Mouse (Mus musculus): ENCODE data around the gene Kat6b. TPM values are rescaled to one million over a fixed set of nuclear protein-coding genes. Genes with fewer than 3 reads are reported as not detected.
"Not testable (repeated sequence)": the region's sequence is repeated elsewhere in the genome, so short reads cannot be mapped to it uniquely, and the experiment has no call there.

The Kat6b gene
- polyA plus RNA-seq, 1 experiment from 2014 or later = 7.2 TPM

DNA sequence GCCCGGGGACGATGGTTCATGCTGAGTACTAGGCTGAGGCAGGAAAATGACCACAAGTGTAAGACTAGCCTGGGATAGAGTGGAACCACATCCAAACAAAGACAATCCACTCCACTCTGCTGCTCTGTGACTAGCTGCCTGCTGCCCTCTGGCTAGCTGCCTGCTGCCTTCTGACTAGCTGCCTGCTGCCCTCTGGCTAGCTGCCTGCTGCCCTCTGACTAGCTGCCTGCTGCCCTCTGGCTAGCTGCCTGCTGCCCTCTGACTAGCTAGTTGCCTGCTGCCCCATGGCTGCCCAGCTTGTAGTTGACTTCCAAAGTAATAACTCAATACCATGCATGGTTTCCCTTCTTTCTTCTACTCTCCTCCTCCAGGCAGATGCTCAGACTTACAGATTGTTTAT is 4.1 kb upstream of the Kat6b start:
- DNase-seq (ENCODE audit: low spot score) (no peak), ATAC-seq (replicated peaks; ENCODE audit: low FRiP score, low read depth) (no peak)
- 82% methylated on average over 2 of the region's 2 CpGs for WGBS

DNA sequence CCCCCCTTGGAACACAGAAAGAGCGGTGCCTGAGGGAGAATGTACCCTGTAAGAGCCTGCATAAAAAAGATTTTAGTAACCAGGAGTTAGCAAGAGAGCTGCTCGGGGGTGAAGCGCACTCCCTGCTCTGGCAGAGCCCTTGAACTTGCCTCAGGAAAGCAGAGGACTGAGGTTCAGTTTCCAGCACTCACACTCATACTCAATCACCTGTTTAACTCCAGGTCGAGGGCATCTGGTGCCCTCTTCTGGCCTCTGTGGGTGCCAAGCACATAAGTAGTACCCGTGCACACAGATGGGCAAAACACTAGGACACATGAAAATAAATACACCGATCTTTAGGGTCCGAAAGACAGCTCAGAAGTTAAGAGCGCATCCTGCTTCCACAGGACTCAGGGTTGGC is 1.7 kb upstream of the Kat6b start:
- Histone ChIP-seq H3K9me3 (replicated peaks; ENCODE audit: low read length) (no peaks in the 10 kb centered on the region), H3K9ac (ENCODE audit: low read depth, low read length) (no peak overlapping the region)

More for the DNA sequence above, 4.1 kb upstream of the Kat6b start:
- Histone ChIP-seq H3K4me3 (replicated peaks; ENCODE audit: low read depth, low read length) (no peak overlapping the region), H3K9ac (ENCODE audit: low read depth, low read length) (no peak overlapping the region), H3K4me1 (replicated peaks; ENCODE audit: insufficient read depth, low read length) (no peaks in the 10 kb centered on the region), H3K27me3 (ENCODE audit: insufficient read depth, low read length) (no peaks in the 10 kb centered on the region), H3K4me2 (ENCODE audit: low read length) (no peak overlapping the region), H3K27ac (no peak overlapping the region), H3K36me3 (ENCODE audit: insufficient read depth, low read length) (no peaks in the 10 kb centered on the region), H3K9me3 (replicated peaks; ENCODE audit: low read length) (no peaks in the 10 kb centered on the region)
- TF ChIP-seq CTCF (IDR thresholded peaks at IDR 0.05; ENCODE audit: low read depth) = no peak

DNA sequence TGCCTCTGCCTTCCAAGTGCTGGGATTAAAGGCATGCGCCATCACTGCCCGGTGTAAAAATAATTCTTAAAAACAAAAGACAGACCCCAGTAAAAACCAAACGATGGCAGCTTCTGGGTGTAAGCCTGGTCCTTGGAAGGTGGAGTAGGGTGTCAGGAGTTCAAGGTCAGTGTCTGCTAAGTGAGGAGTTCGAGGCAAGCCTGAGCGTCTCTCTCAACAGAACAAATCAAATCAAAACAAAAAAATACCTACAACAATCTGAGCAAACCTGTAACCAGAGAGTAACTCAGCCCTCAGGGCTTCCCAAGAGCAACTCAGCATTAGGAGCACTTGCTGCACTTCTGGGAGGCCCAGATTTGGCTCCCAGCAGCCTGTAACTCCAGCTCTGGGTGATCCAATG is 1.0 kb upstream of the Kat6b start:
- DNase-seq (ENCODE audit: low spot score) (no peak), ATAC-seq (replicated peaks; ENCODE audit: low FRiP score, low read depth) (no peak)
- no peak overlapping the region for H3K9ac ChIP-seq (ENCODE audit: low read depth, low read length)
- H3K36me3 ChIP-seq (ENCODE audit: insufficient read depth, low read length) = no peaks in the 10 kb centered on the region
- no peak overlapping the region for H3K4me2 ChIP-seq (ENCODE audit: low read length)
- H3K9me3 ChIP-seq (replicated peaks; ENCODE audit: low read length) = no peaks in the 10 kb centered on the region
- H3K27ac ChIP-seq = no peak overlapping the region
- no peak overlapping the region for H3K4me3 ChIP-seq (replicated peaks; ENCODE audit: low read depth, low read length)
- H3K4me1 ChIP-seq (replicated peaks; ENCODE audit: insufficient read depth, low read length) = no peaks in the 10 kb centered on the region
- H3K27me3 ChIP-seq (ENCODE audit: insufficient read depth, low read length) = no peaks in the 10 kb centered on the region
- no peak for TF ChIP-seq CTCF (IDR thresholded peaks at IDR 0.05; ENCODE audit: low read depth)
- WGBS = 93% methylated on average over 5 of the region's 5 CpGs

More for the DNA sequence above, 1.7 kb upstream of the Kat6b start:
- Histone ChIP-seq H3K27ac (no peak overlapping the region), H3K36me3 (ENCODE audit: insufficient read depth, low read length) (no peaks in the 10 kb centered on the region), H3K27me3 (ENCODE audit: insufficient read depth, low read length) (no peaks in the 10 kb centered on the region), H3K4me3 (replicated peaks; ENCODE audit: low read depth, low read length) (no peak overlapping the region), H3K4me2 (ENCODE audit: low read length) (no peak overlapping the region), H3K4me1 (replicated peaks; ENCODE audit: insufficient read depth, low read length) (no peaks in the 10 kb centered on the region)
- TF ChIP-seq CTCF (IDR thresholded peaks at IDR 0.05; ENCODE audit: low read depth) = 0 out of 2 replicates have a peak, but pooled peaks have one; percentile 8
- WGBS = 94% methylated on average over 8 of the region's 8 CpGs
- no peak for ATAC-seq (replicated peaks; ENCODE audit: low FRiP score, low read depth)
- no peak for DNase-seq (ENCODE audit: low spot score)

DNA sequence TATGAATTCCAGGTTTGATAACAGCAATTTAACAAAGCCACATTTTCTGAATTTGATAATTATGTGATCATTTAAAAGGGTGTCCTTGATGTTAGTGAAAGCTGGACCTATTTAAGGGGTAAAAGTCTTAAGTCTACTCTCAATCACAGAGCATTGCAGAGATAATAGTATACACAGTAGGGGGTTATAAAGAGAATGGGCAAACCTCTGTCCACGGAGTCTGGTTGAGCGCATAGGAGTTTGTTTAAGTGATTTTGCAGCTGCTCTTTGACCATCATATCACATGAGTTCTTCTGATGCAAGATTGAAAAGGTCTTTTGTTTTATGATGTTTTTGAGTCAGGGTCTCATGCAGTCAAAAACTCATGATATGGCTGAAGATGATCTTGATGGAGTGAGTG is 3.0 kb downstream of the Kat6b start:
- Histone ChIP-seq H3K4me1 (replicated peaks; ENCODE audit: insufficient read depth, low read length) (no peaks in the 10 kb centered on the region), H3K36me3 (ENCODE audit: insufficient read depth, low read length) (no peaks in the 10 kb centered on the region), H3K4me3 (replicated peaks; ENCODE audit: low read depth, low read length) (no peak overlapping the region), H3K27me3 (ENCODE audit: insufficient read depth, low read length) (no peaks in the 10 kb centered on the region), H3K27ac (no peak overlapping the region), H3K9me3 (replicated peaks; ENCODE audit: low read length) (no peaks in the 10 kb centered on the region), H3K9ac (ENCODE audit: low read depth, low read length) (no peak overlapping the region), H3K4me2 (ENCODE audit: low read length) (no peak overlapping the region)
- DNase-seq (ENCODE audit: low spot score) (no peak), ATAC-seq (replicated peaks; ENCODE audit: low FRiP score, low read depth) (no peak)
- TF ChIP-seq CTCF (IDR thresholded peaks at IDR 0.05; ENCODE audit: low read depth) = no peak
- 88% methylated on average over 2 of the region's 2 CpGs for WGBS

DNA sequence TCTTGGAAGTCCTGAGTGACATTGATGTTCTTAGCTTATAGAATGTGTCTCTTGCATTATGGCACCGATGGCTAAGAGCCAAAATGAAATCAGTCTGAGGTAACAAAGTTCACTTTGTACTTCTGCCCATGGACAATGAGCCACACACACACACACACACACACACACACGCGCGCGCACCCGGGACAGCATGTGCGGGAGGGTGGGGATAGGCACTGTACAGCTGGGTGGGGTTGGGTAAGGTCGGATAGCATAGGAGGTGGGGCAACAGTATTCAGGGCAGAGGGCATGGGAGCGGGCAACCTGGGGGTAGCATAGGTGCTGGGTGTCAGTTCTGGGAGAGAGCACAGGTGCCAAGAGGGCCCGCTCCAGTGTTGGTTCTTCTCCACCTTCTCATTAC is 3.5 kb downstream of the Kat6b start:
- no peak for TF ChIP-seq CTCF (IDR thresholded peaks at IDR 0.05; ENCODE audit: low read depth)
- Histone ChIP-seq H3K36me3 (ENCODE audit: insufficient read depth, low read length) (no peaks in the 10 kb centered on the region), H3K9me3 (replicated peaks; ENCODE audit: low read length) (no peaks in the 10 kb centered on the region), H3K9ac (ENCODE audit: low read depth, low read length) (no peak overlapping the region), H3K4me3 (replicated peaks; ENCODE audit: low read depth, low read length) (no peak overlapping the region), H3K4me2 (ENCODE audit: low read length) (no peak overlapping the region), H3K27me3 (ENCODE audit: insufficient read depth, low read length) (no peaks in the 10 kb centered on the region), H3K27ac (no peak overlapping the region), H3K4me1 (replicated peaks; ENCODE audit: insufficient read depth, low read length) (no peaks in the 10 kb centered on the region)
- WGBS = 94% methylated on average over 10 of the region's 10 CpGs
- ATAC-seq (replicated peaks; ENCODE audit: low FRiP score, low read depth) = no peak
- no peak for DNase-seq (ENCODE audit: low spot score)

DNA sequence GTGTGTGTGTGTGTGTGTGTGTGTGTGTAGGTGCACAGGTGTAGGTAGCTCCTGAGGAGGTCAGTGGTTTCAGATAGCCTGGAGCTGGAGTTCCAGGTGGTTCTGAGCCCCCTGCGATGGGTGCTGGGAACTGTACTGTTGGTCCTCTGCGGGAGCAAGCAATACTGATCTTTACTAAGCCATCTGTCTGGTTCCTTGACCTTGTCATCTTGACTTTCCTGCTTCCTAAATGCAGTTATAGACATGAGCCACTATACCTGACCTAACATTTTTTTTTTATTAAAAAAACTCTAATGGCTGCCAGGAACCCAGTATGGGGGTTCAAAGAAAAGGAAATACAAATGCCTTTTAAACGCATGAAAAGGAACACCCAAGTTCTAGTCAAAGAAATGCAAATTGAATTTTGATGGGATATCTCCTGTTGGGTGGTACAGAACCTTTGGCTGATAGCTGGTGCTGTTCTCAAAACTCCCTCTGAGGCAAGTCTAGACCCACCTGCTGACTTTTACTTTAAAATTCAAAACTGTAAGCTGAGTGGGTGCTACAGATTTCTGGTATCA is 4.8 kb downstream of the Kat6b start:
- no peaks in the 10 kb centered on the region for H3K4me1 ChIP-seq (replicated peaks; ENCODE audit: insufficient read depth, low read length)
- no peak overlapping the region for H3K27ac ChIP-seq
- no peaks in the 10 kb centered on the region for H3K27me3 ChIP-seq (ENCODE audit: insufficient read depth, low read length)
- H3K9me3 ChIP-seq (replicated peaks; ENCODE audit: low read length) = no peaks in the 10 kb centered on the region
- H3K36me3 ChIP-seq (ENCODE audit: insufficient read depth, low read length) = no peaks in the 10 kb centered on the region
- H3K9ac ChIP-seq (ENCODE audit: low read depth, low read length) = no peak overlapping the region
- WGBS = 92% methylated on average over 3 of the region's 3 CpGs
- ATAC-seq (replicated peaks; ENCODE audit: low FRiP score, low read depth) = no peak
- no peak for DNase-seq (ENCODE audit: low spot score)
- H3K4me2 ChIP-seq (ENCODE audit: low read length) = no peak overlapping the region
- H3K4me3 ChIP-seq (replicated peaks; ENCODE audit: low read depth, low read length) = no peak overlapping the region
- no peak for TF ChIP-seq CTCF (IDR thresholded peaks at IDR 0.05; ENCODE audit: low read depth)

DNA sequence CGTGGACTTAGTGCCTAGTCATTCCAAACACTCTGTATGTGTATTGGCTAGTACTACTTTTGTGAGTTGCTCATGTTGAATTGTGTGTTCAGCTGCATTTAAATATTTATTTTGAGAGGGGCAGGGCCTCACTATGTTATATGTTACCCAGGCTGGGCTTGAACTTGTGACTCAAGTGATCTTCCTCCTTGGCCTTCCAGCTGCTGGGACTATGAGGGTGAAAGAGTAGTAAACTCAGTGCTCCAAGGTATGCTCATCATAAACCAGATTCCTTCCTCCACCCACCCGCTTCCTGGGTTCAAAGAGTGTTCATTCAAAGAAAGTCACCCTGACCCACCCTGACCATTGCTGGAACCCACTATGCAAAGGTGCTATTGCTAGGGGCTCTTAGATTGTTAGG is 5.9 kb downstream of the Kat6b start:
- H3K4me2 ChIP-seq (ENCODE audit: low read length); H3K4me1 ChIP-seq (replicated peaks; ENCODE audit: insufficient read depth, low read length); H3K4me3 ChIP-seq (replicated peaks; ENCODE audit: low read depth, low read length); H3K36me3 ChIP-seq (ENCODE audit: insufficient read depth, low read length); H3K9ac ChIP-seq (ENCODE audit: low read depth, low read length); DNase-seq (ENCODE audit: low spot score); ATAC-seq (replicated peaks; ENCODE audit: low FRiP score, low read depth); H3K27ac ChIP-seq; H3K9me3 ChIP-seq (replicated peaks; ENCODE audit: low read length); H3K27me3 ChIP-seq (ENCODE audit: insufficient read depth, low read length): not testable (repeated sequence)
- WGBS = 100% methylated on average over 2 of the region's 2 CpGs

DNA sequence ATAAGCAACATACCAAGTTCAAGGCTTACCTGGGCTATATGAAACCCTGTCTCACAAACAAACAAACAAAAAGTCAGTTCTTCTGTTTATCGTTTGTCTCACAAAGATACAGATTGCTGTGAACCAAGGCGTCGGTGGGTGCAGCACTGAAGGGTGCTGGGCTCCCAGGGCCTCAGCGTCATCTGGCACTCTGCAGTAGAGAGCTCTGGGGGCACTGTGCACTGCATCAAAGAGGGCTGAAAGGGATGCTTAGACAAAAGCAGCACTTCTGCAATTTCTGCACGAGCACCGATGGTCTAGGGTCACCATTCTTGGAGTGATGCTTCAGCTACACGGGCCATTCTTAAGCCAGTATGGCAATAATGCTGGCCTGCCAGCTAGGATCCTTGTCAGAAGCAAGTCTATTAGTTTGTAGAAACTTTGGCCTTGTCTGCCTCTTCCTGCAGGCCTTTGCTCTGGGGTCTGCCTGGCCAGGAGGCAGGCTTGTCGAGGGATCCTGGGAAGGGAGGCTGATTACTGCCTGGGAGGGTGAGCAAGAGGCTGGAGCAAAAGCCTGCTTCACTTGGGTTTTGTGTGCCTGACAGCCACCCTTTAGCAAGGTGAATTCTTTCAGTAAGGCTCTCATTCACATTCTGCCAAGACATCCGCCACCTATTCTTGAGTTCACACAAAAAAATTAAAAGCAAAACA is 7.3 kb downstream of the Kat6b start:
- H3K27me3 ChIP-seq (ENCODE audit: insufficient read depth, low read length); ATAC-seq (replicated peaks; ENCODE audit: low FRiP score, low read depth); H3K9me3 ChIP-seq (replicated peaks; ENCODE audit: low read length); H3K4me2 ChIP-seq (ENCODE audit: low read length); H3K4me1 ChIP-seq (replicated peaks; ENCODE audit: insufficient read depth, low read length); DNase-seq (ENCODE audit: low spot score); H3K36me3 ChIP-seq (ENCODE audit: insufficient read depth, low read length); H3K4me3 ChIP-seq (replicated peaks; ENCODE audit: low read depth, low read length); H3K9ac ChIP-seq (ENCODE audit: low read depth, low read length); H3K27ac ChIP-seq: not testable (repeated sequence)
- 72% methylated on average over 8 of the region's 9 CpGs for whole genome bisulfite sequencing

All from kidney, postnatal 0 days (tissue).